Mouse (Mus musculus) A20 (cell line): ENCODE measurements at regions not wholly inside any gene's neighbourhood (a gene's known extent, or its start where the extent isn't known, plus 50 kb on each side); places are given as distances from the start of the nearest gene placed in this dataset.

Experiments
- DNase-seq: peaks from one replicate; pipeline ENCODE4 v3.0.0-alpha.2; 2011; ENCODE audit warnings: low read depth, low spot score

- no peak for DNase-seq
Measured at GRCm38 (mm10) chr3:104712711-104713110, 68.1 kb upstream of the Ppm1j start.

DNA sequence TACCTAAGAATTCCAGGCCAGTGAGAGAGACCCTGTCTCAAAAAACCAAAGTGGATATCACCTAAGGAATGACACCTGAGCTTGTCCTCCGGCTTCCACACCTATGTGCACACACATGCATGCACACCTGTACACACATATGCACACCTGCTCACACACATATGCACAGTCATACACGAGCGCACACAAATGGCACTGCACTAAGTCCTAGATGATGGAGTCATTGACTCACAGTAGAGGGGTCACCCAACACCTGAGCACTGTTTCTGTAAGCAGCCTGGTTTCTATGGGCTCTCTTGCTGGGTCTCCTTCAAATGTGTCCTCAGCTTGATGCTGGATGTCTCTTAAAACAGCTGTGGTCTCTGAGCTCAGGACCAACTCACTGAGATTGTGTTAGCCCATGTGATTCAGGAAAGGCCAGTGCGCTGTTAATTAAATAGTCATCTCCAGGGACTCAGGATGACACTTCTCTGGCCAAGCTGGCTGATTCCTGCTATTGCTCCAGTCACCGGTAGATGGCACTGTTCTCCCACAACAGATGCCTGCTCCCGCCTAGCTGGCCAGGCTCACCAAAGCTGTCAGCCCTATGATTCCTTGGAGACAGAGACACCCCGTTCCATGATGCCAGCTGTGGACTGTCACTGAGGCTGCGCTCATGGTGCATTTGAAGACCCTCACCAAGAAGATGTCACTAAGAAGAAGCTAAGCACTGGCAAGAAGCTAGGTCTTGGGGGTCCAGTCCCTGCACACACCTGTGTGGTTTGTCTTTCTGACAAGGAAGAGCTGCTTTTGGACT lies 66.8 kb upstream of the Ppm1j start:
- peak; percentile 78 for DNase-seq

- peak; percentile 87 for DNase-seq
Measured at GRCm38 (mm10) chr3:104714679-104715326, 66.1 kb upstream of the Ppm1j start.
